Mouse (Mus musculus) forebrain, postnatal 0 days (tissue): ENCODE data around the gene Smad1. TPM values are rescaled to one million over a fixed set of nuclear protein-coding genes. Genes with fewer than 3 reads are reported as not detected.

Experiments used
- ATAC-seq: fragments of 200-750 bp; cut with Nextera tagmentation; 2 replicates; pipeline ENCODE4 v1.8.0; 2017; ENCODE audit warnings: mild to moderate bottlenecking, moderate library complexity
- DNase-seq: peaks from one replicate; pipeline ENCODE4 v3.0.0-alpha.2; 2015
- H3K27ac ChIP-seq: fragments of 300-500 bp; sonication (generic); 2 replicates; pipeline ENCODE4 v1.5.1; 2014; ENCODE audit warnings: low read depth, mild to moderate bottlenecking, antibody characterized with exemption, low read length, moderate library complexity, mixed read lengths
- H3K27me3 ChIP-seq: fragments of 300-500 bp; sonication (generic); 2 replicates; pipeline ENCODE4 v1.6.1; 2014; ENCODE audit warnings: mild to moderate bottlenecking, low read length, mixed read lengths; ENCODE audit not compliant: insufficient read depth
- H3K36me3 ChIP-seq: fragments of 300-500 bp; sonication (generic); 2 replicates; pipeline ENCODE4 v1.6.1; 2014; ENCODE audit warnings: mild to moderate bottlenecking, moderate library complexity; ENCODE audit not compliant: insufficient read depth
- H3K4me1 ChIP-seq: fragments of 300-500 bp; sonication (generic); 2 replicates; pipeline ENCODE4 v1.6.1; 2014; ENCODE audit warnings: antibody characterized with exemption; ENCODE audit not compliant: insufficient read depth
- H3K4me2 ChIP-seq: fragments of 300-500 bp; sonication (generic); 2 replicates; pipeline ENCODE4 v1.6.1; 2014; ENCODE audit warnings: low read depth, mild to moderate bottlenecking, moderate library complexity
- H3K4me3 ChIP-seq: fragments of 300-500 bp; sonication (generic); 2 replicates; pipeline ENCODE4 v1.5.1; 2014; ENCODE audit warnings: low read depth, low read length, mixed read lengths
- H3K9ac ChIP-seq: fragments of 300-500 bp; sonication (generic); 2 replicates; pipeline ENCODE4 v1.6.1; 2014; ENCODE audit warnings: mild to moderate bottlenecking
- H3K9me3 ChIP-seq: fragments of 300-500 bp; sonication (generic); 2 replicates; pipeline ENCODE4 v1.6.1; 2016; ENCODE audit warnings: low read length
- CTCF ChIP-seq: sonication (generic); IDR thresholded peaks from 2 replicates; pipeline ENCODE4 v1.5.1; 2016; ENCODE audit warnings: antibody characterized with exemption, control low read depth, low read depth
- WGBS: fragments of 180-500 bp; shearing (Covaris S2); extraction: QIAGEN DNeasy Blood & Tissue Kit; methylation state at CpG from one replicate; pipeline ENCODE4 v1.1.7; 2014; 5-methylcytosine and 5-hydroxymethylcytosine counted together
- polyA plus RNA-seq: library from polyadenylated mRNA; unstranded; fragments of >200 nt; fragmentation: Nextera tagmentation; extraction: Ambion mirVana; gene quantifications from 2 replicates; pipeline ENCODE4 v1.2.1, GENCODE M21; 2015
- total RNA-seq: library from RNA; depleted of rRNA; stranded (reverse); fragments of >200 nt; gene quantifications from 2 replicates; pipeline ENCODE4 v1.2.3, GENCODE M21; 2014

The Smad1 gene
- total and polyA plus RNA-seq, 2 experiments from 2014 or later: 57.1 to 80.1 TPM

DNA sequence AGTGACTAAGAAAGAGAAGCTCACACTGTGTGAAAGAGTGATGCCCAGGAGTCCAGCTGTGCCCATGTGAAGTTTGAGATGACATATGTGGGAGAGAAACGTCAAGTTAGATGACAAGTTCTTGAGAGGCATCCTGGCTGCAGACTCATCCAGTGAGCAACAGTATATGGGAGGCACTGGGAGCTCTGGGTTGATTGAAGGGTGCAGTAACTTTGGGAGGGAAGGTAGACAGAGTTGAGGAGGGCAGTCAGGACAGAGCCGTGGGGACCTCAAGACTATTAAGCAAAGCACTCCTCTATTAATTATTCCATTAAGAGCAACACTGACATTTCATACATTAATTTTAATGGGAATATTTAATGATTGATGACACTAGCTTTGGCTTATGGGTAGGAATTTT is 69.6 kb downstream of the Smad1 start:
- Histone ChIP-seq H3K27ac (no peak overlapping the region), H3K27me3 (no peaks in the 10 kb centered on the region), H3K4me1 (no peaks in the 10 kb centered on the region), H3K4me3 (no peak overlapping the region), H3K36me3 (no peaks in the 10 kb centered on the region), H3K4me2 (no peak overlapping the region), H3K9ac (no peak overlapping the region), H3K9me3 (no peaks in the 10 kb centered on the region)
- no peak for TF ChIP-seq CTCF
- WGBS: 94% methylated on average over 2 of the region's 2 CpGs
- no peak for ATAC-seq
- no peak for DNase-seq

DNA sequence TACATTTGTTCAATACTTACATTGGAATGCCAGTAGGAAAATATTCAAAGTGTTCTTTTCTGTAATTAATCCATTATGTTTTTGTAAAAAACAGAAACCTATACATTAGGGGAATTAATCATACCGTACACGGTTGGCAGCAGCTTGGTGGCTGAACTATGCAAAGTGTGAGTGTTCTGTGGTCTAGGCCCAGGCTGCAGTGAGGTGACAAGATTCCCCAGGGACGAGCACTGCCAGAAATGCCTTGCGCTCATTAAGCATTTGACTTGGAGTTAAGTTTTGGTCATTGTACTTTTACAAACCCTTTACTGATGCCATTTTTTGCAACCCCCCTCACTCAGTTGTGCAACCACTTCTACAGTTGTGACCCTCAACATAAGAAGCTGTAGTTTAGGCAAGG is 70.1 kb downstream of the Smad1 start:
- no peak overlapping the region for H3K4me3 ChIP-seq
- no peaks in the 10 kb centered on the region for H3K27me3 ChIP-seq
- H3K27ac ChIP-seq: no peak overlapping the region
- no peaks in the 10 kb centered on the region for H3K4me1 ChIP-seq
- H3K4me2 ChIP-seq: no peak overlapping the region
- ATAC-seq: no peak
- no peaks in the 10 kb centered on the region for H3K36me3 ChIP-seq
- TF ChIP-seq CTCF: no peak
- WGBS: 87% methylated on average over 4 of the region's 4 CpGs
- H3K9me3 ChIP-seq: no peaks in the 10 kb centered on the region
- no peak overlapping the region for H3K9ac ChIP-seq
- DNase-seq: no peak

DNA sequence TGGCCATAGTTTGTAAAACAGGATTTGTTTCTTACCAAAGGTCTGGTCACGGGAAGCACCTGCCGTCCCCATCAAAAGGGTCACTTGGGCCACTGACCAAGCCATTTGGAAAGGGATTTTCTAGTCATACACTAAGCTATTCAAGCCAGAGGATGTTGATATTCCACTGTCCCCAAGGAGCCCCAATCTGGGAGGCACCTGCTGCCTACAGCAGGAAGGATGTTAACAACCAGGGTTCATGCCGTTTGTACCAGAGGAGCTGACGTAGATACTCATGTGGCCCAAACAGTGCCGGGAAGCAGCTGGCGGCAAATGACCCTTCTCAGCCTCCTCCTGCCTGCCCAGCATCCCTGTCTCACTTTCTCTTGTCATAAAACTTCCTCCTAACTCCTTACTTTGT is 73.8 kb downstream of the Smad1 start:
- TF ChIP-seq CTCF: no peak
- Histone ChIP-seq H3K4me1 (no peaks in the 10 kb centered on the region), H3K9ac (no peak overlapping the region), H3K4me2 (no peak overlapping the region), H3K27me3 (no peaks in the 10 kb centered on the region), H3K9me3 (no peaks in the 10 kb centered on the region), H3K36me3 (no peaks in the 10 kb centered on the region), H3K27ac (no peak overlapping the region), H3K4me3 (no peak overlapping the region)
- ATAC-seq (no peak), DNase-seq (no peak)
- WGBS: 87% methylated on average over 6 of the region's 6 CpGs

DNA sequence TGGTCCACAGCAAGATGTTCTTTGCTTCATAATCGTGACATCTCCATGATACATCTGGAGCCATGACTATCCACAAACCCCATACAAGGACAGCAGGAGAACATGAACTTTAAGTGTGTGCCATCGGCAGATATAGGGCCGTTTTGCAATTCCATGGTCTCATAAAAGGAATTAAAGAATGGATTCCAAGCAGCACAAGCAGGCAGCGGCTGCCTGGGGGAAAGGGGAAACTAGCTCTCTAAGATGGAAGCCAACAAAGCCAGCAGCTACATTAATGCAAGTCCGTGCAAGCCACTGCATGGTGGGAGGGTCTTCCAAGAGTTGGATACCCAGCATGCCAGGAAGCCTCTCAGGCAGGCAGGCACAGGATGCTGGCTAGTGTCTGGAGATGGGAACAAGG is 74.4 kb downstream of the Smad1 start:
- no peaks in the 10 kb centered on the region for H3K9me3 ChIP-seq
- H3K9ac ChIP-seq: no peak overlapping the region
- no peak overlapping the region for H3K4me3 ChIP-seq
- H3K27ac ChIP-seq: no peak overlapping the region
- H3K36me3 ChIP-seq: no peaks in the 10 kb centered on the region
- no peaks in the 10 kb centered on the region for H3K4me1 ChIP-seq
- no peaks in the 10 kb centered on the region for H3K27me3 ChIP-seq
- no peak for DNase-seq
- TF ChIP-seq CTCF: no peak
- WGBS: 66% methylated on average over 5 of the region's 5 CpGs
- no peak overlapping the region for H3K4me2 ChIP-seq
- ATAC-seq: no peak

DNA sequence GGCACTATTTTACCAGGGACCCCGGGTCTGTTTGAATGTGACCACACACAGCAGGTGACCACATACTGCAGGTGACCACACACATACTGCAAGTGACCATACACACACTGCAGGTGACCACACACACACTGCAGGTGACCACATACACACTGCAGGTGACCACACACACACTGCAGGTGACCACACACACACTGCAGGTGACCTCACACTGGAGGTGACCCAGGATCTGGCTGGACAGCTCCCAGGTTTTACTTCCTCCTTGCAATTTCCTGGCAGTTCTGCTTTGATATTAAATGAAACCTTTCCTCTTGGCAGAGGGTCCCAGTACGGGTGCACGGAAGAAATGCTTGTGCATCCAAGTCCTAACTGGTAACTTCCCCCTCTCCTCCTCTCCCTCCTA is 75.3 kb downstream of the Smad1 start:
- Histone ChIP-seq H3K36me3 (no peaks in the 10 kb centered on the region), H3K4me1 (no peaks in the 10 kb centered on the region), H3K4me2 (no peak overlapping the region), H3K27me3 (no peaks in the 10 kb centered on the region), H3K9me3 (no peaks in the 10 kb centered on the region), H3K9ac (no peak overlapping the region), H3K4me3 (no peak overlapping the region), H3K27ac (no peak overlapping the region)
- no peak for TF ChIP-seq CTCF
- DNase-seq (no peak), ATAC-seq (no peak)
- 57% methylated on average over 3 of the region's 3 CpGs for WGBS

DNA sequence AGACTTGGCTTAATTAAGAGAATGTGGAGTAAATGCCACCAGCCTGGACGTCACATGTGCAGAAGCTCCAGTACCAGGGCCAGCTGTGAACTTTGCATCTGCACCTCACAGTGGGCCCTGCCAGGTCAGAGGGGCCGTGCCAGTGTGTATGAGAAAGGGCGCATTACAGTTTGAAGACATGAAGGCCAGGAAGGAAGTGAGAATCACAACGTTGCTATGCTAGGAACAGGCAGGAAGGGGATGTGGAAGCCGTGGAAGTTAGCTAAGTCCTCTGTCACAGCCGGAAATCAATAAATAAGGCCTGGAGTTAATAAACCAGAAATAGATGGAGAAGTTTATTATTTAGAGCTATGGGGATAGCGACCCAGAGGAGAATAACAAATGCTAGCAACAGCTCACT is 76.2 kb downstream of the Smad1 start:
- H3K36me3 ChIP-seq: no peaks in the 10 kb centered on the region
- H3K27me3 ChIP-seq: no peaks in the 10 kb centered on the region
- no peak overlapping the region for H3K4me3 ChIP-seq
- H3K4me2 ChIP-seq: no peak overlapping the region
- no peak overlapping the region for H3K27ac ChIP-seq
- ATAC-seq (no peak), DNase-seq (no peak)
- 74% methylated on average over 7 of the region's 7 CpGs for WGBS
- H3K9ac ChIP-seq: no peak overlapping the region
- no peaks in the 10 kb centered on the region for H3K4me1 ChIP-seq
- TF ChIP-seq CTCF: no peak
- H3K9me3 ChIP-seq: no peaks in the 10 kb centered on the region

DNA sequence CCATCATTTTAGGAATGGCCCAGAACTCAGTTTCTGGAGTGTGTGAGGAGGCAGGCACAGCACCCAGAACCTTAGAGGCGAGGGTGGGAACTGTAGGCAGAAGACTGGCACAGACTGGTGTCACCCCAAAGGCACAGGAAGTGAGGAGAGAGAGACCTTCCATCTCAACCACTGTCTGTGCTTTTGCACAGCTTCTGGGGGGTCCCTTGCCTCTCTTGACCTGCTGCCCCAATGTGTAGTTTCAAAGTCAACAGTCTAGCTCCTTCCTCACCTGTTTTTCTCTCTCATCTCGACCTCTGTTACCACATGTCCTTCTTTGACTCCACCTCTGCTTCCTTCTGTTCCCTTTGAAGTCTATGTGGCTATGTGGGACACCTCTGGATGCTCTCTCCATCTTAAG is 88.5 kb downstream of the Smad1 start:
- Histone ChIP-seq H3K27ac (no peak overlapping the region), H3K4me2 (no peak overlapping the region), H3K9me3 (no peaks in the 10 kb centered on the region), H3K4me3 (no peak overlapping the region), H3K9ac (no peak overlapping the region), H3K36me3 (no peaks in the 10 kb centered on the region), H3K27me3 (no peaks in the 10 kb centered on the region), H3K4me1 (no peaks in the 10 kb centered on the region)
- TF ChIP-seq CTCF: no peak
- DNase-seq (no peak), ATAC-seq (no peak)
- WGBS: 82% methylated on average over 2 of the region's 2 CpGs

DNA sequence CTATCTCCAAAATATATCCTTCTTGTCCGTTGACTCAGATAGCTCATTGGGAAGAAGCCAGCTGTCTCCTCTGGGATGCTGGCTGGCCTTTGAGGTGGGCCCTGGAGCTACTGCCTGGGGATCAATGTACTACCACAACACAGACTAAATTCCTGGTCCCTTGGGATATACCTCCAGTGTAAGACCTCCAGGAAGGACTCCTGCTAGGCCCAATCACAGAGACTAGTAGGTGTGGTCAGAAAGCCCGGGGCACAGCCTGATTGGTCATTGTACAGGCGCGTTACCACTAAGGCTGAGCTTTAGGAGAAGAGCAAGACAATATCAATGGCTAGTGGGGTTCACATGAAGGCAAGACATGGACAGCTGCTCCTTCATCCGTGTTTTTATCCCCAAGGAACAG is 93.4 kb downstream of the Smad1 start:
- ATAC-seq: no peak
- Histone ChIP-seq H3K9ac (no peak overlapping the region), H3K36me3 (no peaks in the 10 kb centered on the region), H3K27ac (no peak overlapping the region), H3K27me3 (no peaks in the 10 kb centered on the region), H3K4me3 (no peak overlapping the region), H3K4me1 (no peaks in the 10 kb centered on the region), H3K4me2 (no peak overlapping the region), H3K9me3 (no peaks in the 10 kb centered on the region)
- no peak for DNase-seq
- 62% methylated on average over 5 of the region's 5 CpGs for WGBS
- TF ChIP-seq CTCF: no peak
